8 mouse cellular contexts compared by ENCODE assay signal in genomic region chr1:119423510-119423909, GRCm38 (mm10). TPM values are rescaled to one million over a fixed set of nuclear protein-coding genes. Genes with fewer than 3 reads are reported as not detected.
A peak's percentile ranks its signal among the peaks of the same experiment; 100 is the strongest.
DNase-seq lines count a peak whose midpoint lies in the region; ATAC-seq and TF ChIP-seq lines count a peak whose summit lies in the region.

No protein-coding gene starts in this region.

- intact Hi-C loops in heart, postnatal 36 days (cut with DNase I): loop anchor here (1.0 to 5.0 kb wide), 4 partner anchors 176 to 656 kb away; no protein-coding TSS in a partner anchor

- TF ChIP-seq CTCF in E14TG2a.4 (conservative IDR thresholded peaks at IDR 0.05; ENCODE audit: low read length): peak; percentile 75

- H3K27me3 ChIP-seq in E14TG2a.4 (ENCODE audit: insufficient read depth, low read length): peaks cover 29% of the 10 kb centered on the region
- peaks cover 56% of the 10 kb centered on the region for H3K27me3 ChIP-seq in limb, embryonic 11.5 days (ENCODE audit: control insufficient read depth, insufficient read depth, low read length)

- peak overlapping the region; percentile 88 for H3K4me3 ChIP-seq in E14TG2a.4 (replicated peaks; ENCODE audit: low read length)
- no peak overlapping the region for H3K4me3 ChIP-seq in limb, embryonic 11.5 days (ENCODE audit: low read depth, low read length)

- H3K9me3 ChIP-seq in E14TG2a.4 (ENCODE audit: low read length): no peaks in the 10 kb centered on the region
- H3K9me3 ChIP-seq in limb, embryonic 11.5 days (ENCODE audit: control insufficient read depth, low read length): no peaks in the 10 kb centered on the region

- peaks cover 57% of the 10 kb centered on the region for H3K4me1 ChIP-seq in E14TG2a.4 (replicated peaks; ENCODE audit: low read depth, low read length)
- peaks cover 13% of the 10 kb centered on the region for H3K4me1 ChIP-seq in limb, embryonic 11.5 days (ENCODE audit: control insufficient read depth, insufficient read depth, low read length)

- H3K36me3 ChIP-seq in E14TG2a.4 (ENCODE audit: insufficient read depth, low read length): peaks cover 10% of the 10 kb centered on the region
- no peaks in the 10 kb centered on the region for H3K36me3 ChIP-seq in limb, embryonic 11.5 days (ENCODE audit: control insufficient read depth, insufficient read depth, low read length)

- 5% methylated on average over 14 of the region's 14 CpGs for WGBS in limb, embryonic 11.5 days

- no peak overlapping the region for H3K9ac ChIP-seq in limb, embryonic 11.5 days (ENCODE audit: low read length)

- DNase-seq in frontal cortex, postnatal 25 days (ENCODE audit: low spot score in 2 of 2): no peak
- DNase-seq in cerebellum, postnatal 25 days: peak; percentile 26 to 59
- peak; percentile 56 to 60 for DNase-seq in heart, postnatal 36 days
- DNase-seq in limb, embryonic 11.5 days (ENCODE audit: low spot score): peak; percentile 42
- DNase-seq in retina, postnatal 1 day: peak; percentile 81

- peak; percentile 21; the same call in 1 of the 2 replicates for ATAC-seq in frontal cortex, adult (ENCODE audit: low TSS enrichment)
- ATAC-seq in limb, embryonic 11.5 days (ENCODE audit: insufficient number of reproducible peaks, low FRiP score, low TSS enrichment, low read depth): no peak
- no peak for ATAC-seq in activated CD4-positive, CD25-positive, alpha-beta regulatory T cell, adult 4 months

- no peak overlapping the region for H3K4me2 ChIP-seq in limb, embryonic 11.5 days (ENCODE audit: low read depth, severe bottlenecking)

- no peak overlapping the region for H3K27ac ChIP-seq in limb, embryonic 11.5 days (replicated peaks; ENCODE audit: low read depth, low read length)

RNA-seq across cellular contexts. Expression of gene Inhbb, which starts 1.5 kb away (rescaled TPM):
- 1 to 10 TPM; 1.4 to 1.5 TPM for total RNA-seq in heart, postnatal 36 days (2021)
- polyA plus RNA-seq in limb, embryonic 11.5 days (2014; fragmentation: Nextera tagmentation; extraction: Ambion mirVana): 0.09 and 0.15 TPM in 2 replicates
- not detected for polyA plus RNA-seq in activated CD4-positive, CD25-positive, alpha-beta regulatory T cell, adult 4 months (2017; shearing (Covaris generic))

Comparison
In these comparisons a context has a peak if more than half of its experiments do, and no peak if none do; other contexts are left out.
1. DNase-seq: peak in cerebellum, postnatal 25 days (2 of 2), heart, postnatal 36 days (2 of 2), limb, embryonic 11.5 days (single experiment) and retina, postnatal 1 day (single experiment); none in frontal cortex, postnatal 25 days (0 of 2).